Mouse (Mus musculus) liver, embryonic 14.5 days (tissue): ENCODE measurements around the gene Atp6ap1l.

ENCODE experiments used
- CTCF ChIP-seq: IDR thresholded peaks from 2 replicates; pipeline ENCODE4 v1.5.1; 2016; ENCODE audit warnings: antibody characterized with exemption, low read depth, control low read depth
- EP300 ChIP-seq: IDR thresholded peaks from 2 replicates; pipeline ENCODE4 v1.6.1; 2016; ENCODE audit warnings: antibody characterized with exemption, low read depth

GRCm38 (mm10) chr13:90890111-90890510 is 15.0 kb downstream of the Atp6ap1l start:
- TF ChIP-seq CTCF (no peak), EP300 (peak; percentile 89)
